Mouse (Mus musculus) liver, embryonic 14.5 days (tissue): ENCODE measurements around the gene Fam210b.

Experiments used
- CTCF ChIP-seq: IDR thresholded peaks from 2 replicates; pipeline ENCODE4 v1.5.1; 2016; ENCODE audit warnings: antibody characterized with exemption, low read depth, control low read depth
- EP300 ChIP-seq: IDR thresholded peaks from 2 replicates; pipeline ENCODE4 v1.6.1; 2016; ENCODE audit warnings: antibody characterized with exemption, low read depth

- TF ChIP-seq CTCF (no peak), EP300 (no peak; the same call in 1 of the 2 replicates)
Observed at GRCm38 (mm10) chr2:172350773-172351172, 5.4 kb downstream of the Fam210b start.
